Mouse (Mus musculus) MEL (cell line): ENCODE results near the gene Zfp512. TPM values are rescaled to one million over a fixed set of nuclear protein-coding genes. Genes with fewer than 3 reads are reported as not detected.

Source experiments
- DNase-seq: peaks from one replicate; pipeline ENCODE4 v3.0.0; 2011; ENCODE audit warnings: low read depth, low spot score
- H3K27ac ChIP-seq: 2 replicates; pipeline ENCODE4 v1.5.1; 2012; ENCODE audit warnings: low read depth, mild to moderate bottlenecking, control low read depth, low read length, moderate library complexity; ENCODE audit not compliant: control insufficient read depth
- H3K27me3 ChIP-seq, 2 experiments: fragments of 150-350 bp in 1 of 2; sonication (generic) in 1 of 2; 2 replicates each; pipeline ENCODE4 v1.6.1; 2012; ENCODE audit warnings: low read length in 2 of 2, mild to moderate bottlenecking in 2 of 2, improper control_type of control experiment in 1 of 2, moderate library complexity in 1 of 2; ENCODE audit not compliant: insufficient read depth in 2 of 2, control insufficient read depth in 1 of 2
- H3K36me3 ChIP-seq, 2 experiments: 2 replicates each; pipeline ENCODE4 v1.6.1; 2012 to 2014; ENCODE audit warnings: low read length in 2 of 2, improper control_type of control experiment in 1 of 2, inconsistent platforms in 1 of 2, mild to moderate bottlenecking in 1 of 2; ENCODE audit not compliant: insufficient read depth in 2 of 2, control insufficient read depth in 1 of 2
- H3K4me1 ChIP-seq, 2 experiments: fragments of 150-350 bp in 1 of 2; sonication (generic) in 1 of 2; 2 replicates each; pipeline ENCODE4 v1.6.1; 2012; ENCODE audit warnings: low read length in 2 of 2, improper control_type of control experiment in 1 of 2, mild to moderate bottlenecking in 1 of 2; ENCODE audit not compliant: insufficient read depth in 2 of 2, control insufficient read depth in 1 of 2
- H3K4me3 ChIP-seq, 2 experiments: fragments of 150-350 bp in 1 of 2; sonication (generic) in 1 of 2; 2 replicates each; pipeline ENCODE4 v1.5.1; 2012; ENCODE audit warnings: low read depth in 2 of 2, low read length in 2 of 2, mild to moderate bottlenecking in 2 of 2, moderate library complexity in 2 of 2, control low read depth in 1 of 2, improper control_type of control experiment in 1 of 2; ENCODE audit not compliant: control insufficient read depth in 1 of 2, insufficient read depth in 1 of 2
- H3K79me2 ChIP-seq: 2 replicates; pipeline ENCODE4 v1.6.1; 2012; ENCODE audit warnings: mild to moderate bottlenecking, low read length, moderate library complexity; ENCODE audit not compliant: control insufficient read depth, poor library complexity, insufficient read depth
- H3K9ac ChIP-seq: 2 replicates; pipeline ENCODE4 v1.6.1; 2012; ENCODE audit warnings: low read depth, mild to moderate bottlenecking, control low read depth, low read length, moderate library complexity; ENCODE audit not compliant: control insufficient read depth, poor library complexity, severe bottlenecking
- H3K9me3 ChIP-seq: fragments of 150-350 bp; sonication (generic); replicated peaks from 2 replicates; pipeline ENCODE4 v1.6.1; 2012; ENCODE audit warnings: mild to moderate bottlenecking, low read length, improper control_type of control experiment, moderate library complexity; ENCODE audit not compliant: insufficient read depth
- BHLHE40 ChIP-seq: IDR thresholded peaks from 2 replicates; pipeline ENCODE4 v1.6.1; 2012; ENCODE audit warnings: low read depth, mild to moderate bottlenecking, inconsistent platforms, low read length, improper control_type of control experiment, borderline replicate concordance
- CHD1 ChIP-seq: IDR thresholded peaks from 2 replicates; pipeline ENCODE4 v1.6.1; 2012; ENCODE audit warnings: low read depth, mild to moderate bottlenecking, inconsistent platforms, low read length, improper control_type of control experiment
- CHD2 ChIP-seq: IDR thresholded peaks from 2 replicates; pipeline ENCODE4 v1.6.1; 2011; ENCODE audit warnings: low read length, improper control_type of control experiment
- CTCF ChIP-seq, 3 experiments: IDR thresholded peaks in 2 of 3; conservative IDR thresholded peaks in 1 of 3; 2 replicates each; pipeline ENCODE4 v1.5.1; 2011 to 2012; ENCODE audit warnings: low read length in 3 of 3, low read depth in 2 of 3, mild to moderate bottlenecking in 2 of 3, improper control_type of control experiment in 1 of 3, inconsistent platforms in 1 of 3, mixed read lengths in 1 of 3, moderate library complexity in 1 of 3; ENCODE audit not compliant: control insufficient read depth in 1 of 3, insufficient read depth in 1 of 3, poor library complexity in 1 of 3, severe bottlenecking in 1 of 3
- E2F4 ChIP-seq: IDR thresholded peaks from 2 replicates; pipeline ENCODE4 v1.6.1; 2011; ENCODE audit warnings: low read depth, low read length, improper control_type of control experiment, borderline replicate concordance
- ELF1 ChIP-seq: IDR thresholded peaks from 2 replicates; pipeline ENCODE4 v1.6.1; 2014; ENCODE audit warnings: low read depth, mild to moderate bottlenecking, inconsistent platforms, low read length, improper control_type of control experiment, moderate library complexity
- EP300 ChIP-seq, 2 experiments: IDR thresholded peaks; 2 replicates each; pipeline ENCODE4 v1.6.1; 2011; ENCODE audit warnings: improper control_type of control experiment in 2 of 2, low read length in 2 of 2, low read depth in 1 of 2, mild to moderate bottlenecking in 1 of 2
- ETS1 ChIP-seq: IDR thresholded peaks from 2 replicates; pipeline ENCODE4 v1.6.1; 2012; ENCODE audit warnings: low read depth, mild to moderate bottlenecking, inconsistent platforms, low read length, improper control_type of control experiment, moderate library complexity
- GABPA ChIP-seq: IDR thresholded peaks from 2 replicates; pipeline ENCODE4 v1.6.1; 2012; ENCODE audit warnings: low read depth, mild to moderate bottlenecking, inconsistent platforms, low read length, improper control_type of control experiment, moderate library complexity
- GATA1 ChIP-seq: IDR thresholded peaks from 2 replicates; pipeline ENCODE4 v1.6.1; 2011; ENCODE audit warnings: low read depth, low read length, improper control_type of control experiment
- HCFC1 ChIP-seq: IDR thresholded peaks from 2 replicates; pipeline ENCODE4 v1.6.1; 2012; ENCODE audit warnings: low read depth, mild to moderate bottlenecking, inconsistent platforms, low read length, improper control_type of control experiment, moderate library complexity
- JUND ChIP-seq: IDR thresholded peaks from 2 replicates; pipeline ENCODE4 v1.6.1; 2011; ENCODE audit warnings: low read depth, mild to moderate bottlenecking, improper control_type of control experiment, low read length
- KAT2A ChIP-seq: conservative IDR thresholded peaks from 2 replicates; pipeline ENCODE4 v1.6.1; 2012; ENCODE audit warnings: low read depth, low read length, improper control_type of control experiment, inconsistent platforms
- MAFK ChIP-seq: IDR thresholded peaks from 2 replicates; pipeline ENCODE4 v1.6.1; 2011; ENCODE audit warnings: low read depth, mild to moderate bottlenecking, low read length, improper control_type of control experiment, borderline replicate concordance
- MAX ChIP-seq: IDR thresholded peaks from 2 replicates; pipeline ENCODE4 v1.6.1; 2011; ENCODE audit warnings: low read length, improper control_type of control experiment
- MEF2A ChIP-seq: IDR thresholded peaks from 2 replicates; pipeline ENCODE4 v1.6.1; 2014; ENCODE audit warnings: low read depth, mild to moderate bottlenecking, inconsistent platforms, low read length, improper control_type of control experiment; ENCODE audit not compliant: poor library complexity, insufficient replicate concordance, severe bottlenecking; ENCODE audit errors: extremely low read depth
- MXI1 ChIP-seq: IDR thresholded peaks from 2 replicates; pipeline ENCODE4 v1.6.1; 2011; ENCODE audit warnings: mild to moderate bottlenecking, low read depth, low read length, improper control_type of control experiment
- MYB ChIP-seq: IDR thresholded peaks from 2 replicates; pipeline ENCODE4 v1.6.1; 2011; ENCODE audit warnings: mild to moderate bottlenecking, low read depth, low read length, improper control_type of control experiment
- MYC ChIP-seq: IDR thresholded peaks from 2 replicates; pipeline ENCODE4 v1.6.1; 2011; ENCODE audit warnings: low read depth, mild to moderate bottlenecking, low read length, improper control_type of control experiment, moderate library complexity
- NELFE ChIP-seq: IDR thresholded peaks from 2 replicates; pipeline ENCODE4 v1.6.1; 2011; ENCODE audit warnings: low read depth, low read length, improper control_type of control experiment
- NRF1 ChIP-seq: IDR thresholded peaks from 2 replicates; pipeline ENCODE4 v1.6.1; 2014; ENCODE audit warnings: low read depth, mild to moderate bottlenecking, inconsistent platforms, low read length, improper control_type of control experiment, moderate library complexity; ENCODE audit not compliant: poor library complexity, insufficient read depth, severe bottlenecking
- POLR2A ChIP-seq, 2 experiments: IDR thresholded peaks; 2 replicates each; pipeline ENCODE4 v1.6.1; 2011 to 2012; ENCODE audit warnings: low read length in 2 of 2, mild to moderate bottlenecking in 2 of 2, control low read depth in 1 of 2, improper control_type of control experiment in 1 of 2, low read depth in 1 of 2, moderate library complexity in 1 of 2; ENCODE audit not compliant: control insufficient read depth in 1 of 2, insufficient read depth in 1 of 2, poor library complexity in 1 of 2
- POLR2AphosphoS2 ChIP-seq: IDR thresholded peaks from 2 replicates; pipeline ENCODE4 v1.6.1; 2011; ENCODE audit warnings: low read length, improper control_type of control experiment
- POLR2AphosphoS5 ChIP-seq: IDR thresholded peaks from 2 replicates; pipeline ENCODE4 v1.6.1; 2012; ENCODE audit warnings: low read depth, borderline replicate concordance, mild to moderate bottlenecking, inconsistent platforms, low read length, moderate library complexity, mixed read lengths
- RAD21 ChIP-seq: IDR thresholded peaks from 2 replicates; pipeline ENCODE4 v1.6.1; 2011; ENCODE audit warnings: mild to moderate bottlenecking, low read depth, low read length, improper control_type of control experiment
- RCOR1 ChIP-seq: IDR thresholded peaks from 2 replicates; pipeline ENCODE4 v1.6.1; 2012; ENCODE audit warnings: low read depth, mild to moderate bottlenecking, inconsistent platforms, low read length, improper control_type of control experiment
- SIN3A ChIP-seq: IDR thresholded peaks from 2 replicates; pipeline ENCODE4 v1.6.1; 2012; ENCODE audit warnings: low read length, improper control_type of control experiment, inconsistent platforms
- SMC3 ChIP-seq: IDR thresholded peaks from 2 replicates; pipeline ENCODE4 v1.6.1; 2011; ENCODE audit warnings: low read depth, low read length, improper control_type of control experiment
- TAL1 ChIP-seq: IDR thresholded peaks from 2 replicates; pipeline ENCODE4 v1.6.1; 2012; ENCODE audit warnings: mild to moderate bottlenecking, inconsistent platforms, low read length, moderate library complexity, mixed read lengths
- UBTF ChIP-seq: IDR thresholded peaks from 2 replicates; pipeline ENCODE4 v1.6.1; 2012; ENCODE audit warnings: low read depth, mild to moderate bottlenecking, inconsistent platforms, low read length, improper control_type of control experiment, moderate library complexity, borderline replicate concordance; ENCODE audit not compliant: insufficient read depth
- USF1 ChIP-seq: IDR thresholded peaks from 2 replicates; pipeline ENCODE4 v1.6.1; 2014; ENCODE audit warnings: low read depth, mild to moderate bottlenecking, inconsistent platforms, low read length, improper control_type of control experiment, moderate library complexity
- USF2 ChIP-seq, 2 experiments: IDR thresholded peaks; 2 replicates each; pipeline ENCODE4 v1.6.1; 2011 to 2012; ENCODE audit warnings: improper control_type of control experiment in 2 of 2, low read length in 2 of 2, borderline replicate concordance in 1 of 2, inconsistent platforms in 1 of 2, low read depth in 1 of 2, mild to moderate bottlenecking in 1 of 2; ENCODE audit not compliant: insufficient read depth in 1 of 2
- ZC3H11A ChIP-seq: IDR thresholded peaks from 2 replicates; pipeline ENCODE4 v1.6.1; 2012; ENCODE audit warnings: low read depth, mild to moderate bottlenecking, inconsistent platforms, low read length, improper control_type of control experiment
- ZMIZ1 ChIP-seq: IDR thresholded peaks from 2 replicates; pipeline ENCODE4 v1.6.1; 2012; ENCODE audit warnings: low read depth, mild to moderate bottlenecking, inconsistent platforms, low read length, improper control_type of control experiment, moderate library complexity
- ZNF384 ChIP-seq: IDR thresholded peaks from 2 replicates; pipeline ENCODE4 v1.6.1; 2012; ENCODE audit warnings: low read depth, mild to moderate bottlenecking, inconsistent platforms, low read length, improper control_type of control experiment
- polyA plus RNA-seq, 2 experiments: library from polyadenylated mRNA; stranded (reverse) in 1 of 2; unstranded in 1 of 2; fragments of >175 nt in 1 of 2; fragments of >200 nt in 1 of 2; gene quantifications; 2 replicates each; pipeline versions ENCODE4 v1.2.1 to v1.2.4; 2012; ENCODE audit warnings: low replicate concordance in 2 of 2, low read depth in 1 of 2; ENCODE audit not compliant: insufficient read length in 2 of 2, insufficient read depth in 1 of 2, missing spikeins in 1 of 2
- total RNA-seq: library from RNA; depleted of rRNA; stranded (reverse); fragments of 300-350 nt; gene quantifications from 2 replicates; pipeline ENCODE4 v1.2.3, GENCODE M21; 2012; rRNA removed

Gene Zfp512
- total RNA-seq: 32.9 and 36.6 TPM in 2 replicates
- polyA plus RNA-seq: 10 to 100 TPM in 1 of 2 experiments, not detected in 1; 47.0 TPM

- H3K4me1 ChIP-seq: peaks cover 5 to 20% of the 10 kb centered on the region in 2 experiments
- H3K9ac ChIP-seq: peak within 1 kb of the TSS; percentile 89
- H3K9me3 ChIP-seq: no peaks in the 10 kb centered on the region
- peaks cover 0 to 23% of the 10 kb centered on the region in 2 experiments; a peak in 2 of 4 replicates for H3K36me3 ChIP-seq
- no peaks in the 10 kb centered on the region; a peak in 1 of 4 replicates for H3K27me3 ChIP-seq
- H3K4me3 ChIP-seq: peak within 1 kb of the TSS; percentile 38 to 68
- H3K79me2 ChIP-seq: peaks cover 16% of the 10 kb centered on the region
- peak within 1 kb of the TSS; percentile 87 for H3K27ac ChIP-seq
- peak; percentile 100 for DNase-seq
- TF ChIP-seq MYC (no peak), EP300 (IDR thresholded peaks at IDR 0.05; ENCODE audit: low read depth in 1 of 2, low read length in 2 of 2) (no peak), MXI1 (peak; percentile 17; the same call in 1 of the 2 replicates), ZC3H11A (no peak), RCOR1 (no peak), GATA1 (no peak), NRF1 (no peak), ZNF384 (peak; percentile 89), HCFC1 (peak; percentile 85), KAT2A (no peak; the same call in 1 of the 2 replicates), NELFE (peak; percentile 73), ELF1 (peak; percentile 93), MYB (no peak), RAD21 (no peak), MAFK (no peak), CHD1 (no peak), UBTF (no peak), CHD2 (no peak), USF2 (IDR thresholded peaks at IDR 0.05; ENCODE audit: borderline replicate concordance in 1 of 2, insufficient read depth in 1 of 2, low read depth in 1 of 2, low read length in 2 of 2) (peak; percentile 81 to 91), GABPA (no peak), MEF2A (no peak), JUND (no peak), ZMIZ1 (no peak), SMC3 (no peak), POLR2A (IDR thresholded peaks at IDR 0.05; ENCODE audit: control insufficient read depth in 1 of 2, insufficient read depth in 1 of 2, low read depth in 1 of 2, low read length in 2 of 2, poor library complexity in 1 of 2) (peak; percentile 81 to 96), SIN3A (peak; percentile 87; the same call in 1 of the 2 replicates), TAL1 (no peak), USF1 (peak; percentile 98), CTCF (IDR thresholded peaks at IDR 0.05 in 2 of 3, conservative IDR thresholded peaks at IDR 0.05 in 1 of 3; ENCODE audit: control insufficient read depth in 1 of 3, insufficient read depth in 1 of 3, low read depth in 2 of 3, low read length in 3 of 3, poor library complexity in 1 of 3, severe bottlenecking in 1 of 3) (no peak), E2F4 (peak; percentile 98; the same call in 1 of the 2 replicates), BHLHE40 (peak; percentile 67; the same call in 1 of the 2 replicates), POLR2AphosphoS5 (no peak), POLR2AphosphoS2 (peak; percentile 19; the same call in 1 of the 2 replicates), MAX (no peak), ETS1 (peak; percentile 2; the same call in 1 of the 2 replicates)
These were observed at the start of gene Zfp512 for GRCm38 (mm10) chr5:31451878-31452561. Gene Zfp512 (plus strand): TSS chr5:31452431.
